Mouse (Mus musculus): ENCODE results near the gene Gm9903. TPM values are rescaled to one million over a fixed set of nuclear protein-coding genes. Genes with fewer than 3 reads are reported as not detected.

The Gm9903 gene
- polyA plus RNA-seq, 1 experiment, result not detected

DNA sequence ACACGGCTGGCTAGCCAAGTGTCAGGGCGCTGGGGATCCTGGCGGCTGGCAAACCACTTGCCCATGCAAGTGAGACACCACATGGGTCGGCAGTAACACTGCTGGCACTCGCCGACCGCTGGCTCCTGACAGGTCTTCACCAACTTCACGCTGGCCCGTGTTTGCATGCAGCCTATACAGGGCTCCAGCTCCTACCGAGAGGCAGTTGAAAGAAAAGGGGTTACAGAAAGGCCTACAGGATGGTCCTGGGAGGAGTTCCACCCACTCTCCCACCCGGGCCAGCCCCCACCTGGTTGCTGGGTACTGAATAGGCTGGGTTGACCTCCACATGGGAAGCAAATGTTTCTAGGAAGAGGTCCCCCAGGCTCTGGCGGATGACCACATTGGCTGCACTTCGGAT, 24.7 kb downstream of the Gm9903 start:
- TF ChIP-seq CTCF (IDR thresholded peaks at IDR 0.05; ENCODE audit: insufficient read depth, low read depth, low read length), result no peak
- no peak for TF ChIP-seq POLR2A (IDR thresholded peaks at IDR 0.05; ENCODE audit: insufficient read depth, low read depth, low read length)
- 90% methylated on average over 13 of the region's 13 CpGs for WGBS
- peaks cover 18% of the 10 kb centered on the region for H3K4me1 ChIP-seq (ENCODE audit: control insufficient read depth, insufficient read depth, low read length)
- H3K4me3 ChIP-seq (ENCODE audit: insufficient read depth, low read depth, low read length), result no peak overlapping the region
- H3K27ac ChIP-seq (ENCODE audit: insufficient read depth, low read depth, low read length), result no peak overlapping the region

- H3K4me1 ChIP-seq (ENCODE audit: control insufficient read depth, insufficient read depth, low read length), result peaks cover 18% of the 10 kb centered on the region
- WGBS, result 92% methylated on average over 10 of the region's 10 CpGs
- H3K27ac ChIP-seq (ENCODE audit: insufficient read depth, low read depth, low read length), result no peak overlapping the region
- no peak overlapping the region for H3K4me3 ChIP-seq (ENCODE audit: insufficient read depth, low read depth, low read length)
- TF ChIP-seq POLR2A (IDR thresholded peaks at IDR 0.05; ENCODE audit: insufficient read depth, low read depth, low read length), result no peak
- TF ChIP-seq CTCF (IDR thresholded peaks at IDR 0.05; ENCODE audit: insufficient read depth, low read depth, low read length), result no peak
These were observed 25.6 kb downstream of the Gm9903 start for GRCm38 (mm10) chr5:33655251-33655840.

- no peak overlapping the region for H3K27ac ChIP-seq (ENCODE audit: insufficient read depth, low read depth, low read length)
- 33% methylated on average over 1 of the region's 1 CpGs for WGBS
- H3K4me1 ChIP-seq (ENCODE audit: control insufficient read depth, insufficient read depth, low read length), result peaks cover 18% of the 10 kb centered on the region
- no peak for TF ChIP-seq CTCF (IDR thresholded peaks at IDR 0.05; ENCODE audit: insufficient read depth, low read depth, low read length)
- TF ChIP-seq POLR2A (IDR thresholded peaks at IDR 0.05; ENCODE audit: insufficient read depth, low read depth, low read length), result no peak
- H3K4me3 ChIP-seq (ENCODE audit: insufficient read depth, low read depth, low read length), result peak overlapping the region; percentile 61
These were observed 27.0 kb downstream of the Gm9903 start for GRCm38 (mm10) chr5:33656739-33657138.

GRCm38 (mm10) chr5:33657251-33657786, 27.6 kb downstream of the Gm9903 start:
- H3K27ac ChIP-seq (ENCODE audit: insufficient read depth, low read depth, low read length), result peak overlapping the region; percentile 24
- peaks cover 18% of the 10 kb centered on the region for H3K4me1 ChIP-seq (ENCODE audit: control insufficient read depth, insufficient read depth, low read length)
- peak overlapping the region; percentile 61 for H3K4me3 ChIP-seq (ENCODE audit: insufficient read depth, low read depth, low read length)
- no peak for TF ChIP-seq CTCF (IDR thresholded peaks at IDR 0.05; ENCODE audit: insufficient read depth, low read depth, low read length)
- peak; percentile 10; the same call in 1 of the 2 replicates for TF ChIP-seq POLR2A (IDR thresholded peaks at IDR 0.05; ENCODE audit: insufficient read depth, low read depth, low read length)
- WGBS, result under 1% methylated on average over 32 of the region's 32 CpGs

GRCm38 (mm10) chr5:33657787-33658663, 28.3 kb downstream of the Gm9903 start, which contains the start of the genes Tacc3 and Tmem129:
Gene Tacc3 (plus strand): TSS chr5:33658128.
Gene Tmem129 (minus strand): TSS chr5:33658416.
- TF ChIP-seq POLR2A (IDR thresholded peaks at IDR 0.05; ENCODE audit: insufficient read depth, low read depth, low read length) (peak; percentile 42; the same call in 1 of the 2 replicates), CTCF (IDR thresholded peaks at IDR 0.05; ENCODE audit: insufficient read depth, low read depth, low read length) (no peak)
- H3K4me1 ChIP-seq (ENCODE audit: control insufficient read depth, insufficient read depth, low read length), result peaks cover 16% of the 10 kb centered on the region
- peak within 1 kb of the TSS; percentile 98 for H3K27ac ChIP-seq (ENCODE audit: insufficient read depth, low read depth, low read length)
- peak within 1 kb of the TSS; percentile 65 for H3K4me3 ChIP-seq (ENCODE audit: insufficient read depth, low read depth, low read length)
- WGBS, result under 1% methylated on average over 60 of the region's 60 CpGs

GRCm38 (mm10) chr5:33658664-33659050, 28.9 kb downstream of the Gm9903 start:
- Histone ChIP-seq H3K4me1 (ENCODE audit: control insufficient read depth, insufficient read depth, low read length) (peaks cover 16% of the 10 kb centered on the region), H3K4me3 (ENCODE audit: insufficient read depth, low read depth, low read length) (peak overlapping the region; percentile 50), H3K27ac (ENCODE audit: insufficient read depth, low read depth, low read length) (no peak overlapping the region)
- TF ChIP-seq CTCF (IDR thresholded peaks at IDR 0.05; ENCODE audit: insufficient read depth, low read depth, low read length), result no peak
- TF ChIP-seq POLR2A (IDR thresholded peaks at IDR 0.05; ENCODE audit: insufficient read depth, low read depth, low read length), result no peak
- under 1% methylated on average over 26 of the region's 26 CpGs for WGBS

- Histone ChIP-seq H3K4me1 (ENCODE audit: control insufficient read depth, insufficient read depth, low read length) (no peaks in the 10 kb centered on the region), H3K4me3 (ENCODE audit: insufficient read depth, low read depth, low read length) (no peak overlapping the region), H3K27ac (ENCODE audit: insufficient read depth, low read depth, low read length) (no peak overlapping the region)
- TF ChIP-seq CTCF (IDR thresholded peaks at IDR 0.05; ENCODE audit: insufficient read depth, low read depth, low read length), result no peak
- TF ChIP-seq POLR2A (IDR thresholded peaks at IDR 0.05; ENCODE audit: insufficient read depth, low read depth, low read length), result no peak
These were observed 38.5 kb downstream of the Gm9903 start for GRCm38 (mm10) chr5:33668223-33668622.

DNA sequence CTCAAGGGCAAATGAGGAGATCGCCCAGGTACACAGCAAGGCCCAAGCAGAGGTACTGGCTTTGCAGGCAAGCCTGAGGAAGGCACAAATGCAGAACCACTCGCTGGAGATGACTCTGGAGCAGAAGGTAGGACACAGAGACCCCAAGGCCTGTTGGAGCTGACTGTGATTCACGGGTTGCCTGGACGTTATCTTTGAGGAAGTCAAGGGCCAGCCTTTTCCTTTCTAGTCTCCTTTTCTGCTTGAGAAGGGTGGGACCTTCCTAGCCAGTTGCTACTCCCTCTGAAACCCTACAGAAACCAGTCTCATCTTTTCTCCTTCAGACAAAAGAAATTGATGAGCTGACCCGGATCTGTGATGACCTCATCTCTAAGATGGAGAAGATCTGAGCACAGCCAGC, 41.9 kb downstream of the Gm9903 start:
- Histone ChIP-seq H3K4me1 (ENCODE audit: control insufficient read depth, insufficient read depth, low read length) (no peaks in the 10 kb centered on the region), H3K27ac (ENCODE audit: insufficient read depth, low read depth, low read length) (no peak overlapping the region), H3K4me3 (ENCODE audit: insufficient read depth, low read depth, low read length) (no peak overlapping the region)
- 87% methylated on average over 5 of the region's 5 CpGs for WGBS
- no peak for TF ChIP-seq POLR2A (IDR thresholded peaks at IDR 0.05; ENCODE audit: insufficient read depth, low read depth, low read length)
- no peak for TF ChIP-seq CTCF (IDR thresholded peaks at IDR 0.05; ENCODE audit: insufficient read depth, low read depth, low read length)

- Histone ChIP-seq H3K4me1 (ENCODE audit: control insufficient read depth, insufficient read depth, low read length) (no peaks in the 10 kb centered on the region), H3K4me3 (ENCODE audit: insufficient read depth, low read depth, low read length) (no peak overlapping the region), H3K27ac (ENCODE audit: insufficient read depth, low read depth, low read length) (no peak overlapping the region)
- WGBS, result 60% methylated on average over 3 of the region's 3 CpGs
- no peak for TF ChIP-seq CTCF (IDR thresholded peaks at IDR 0.05; ENCODE audit: insufficient read depth, low read depth, low read length)
- no peak for TF ChIP-seq POLR2A (IDR thresholded peaks at IDR 0.05; ENCODE audit: insufficient read depth, low read depth, low read length)
These were observed 44.7 kb downstream of the Gm9903 start for GRCm38 (mm10) chr5:33674439-33674838.

Measured in olfactory bulb, adult 2 months (tissue).